Mouse (Mus musculus) MEL (cell line): Measurements from ENCODE around the gene Optn. TPM values are rescaled to one million over a fixed set of nuclear protein-coding genes. Genes with fewer than 3 reads are reported as not detected.

Source experiments
- DNase-seq: peaks from one replicate; pipeline ENCODE4 v3.0.0; 2011; ENCODE audit warnings: low read depth, low spot score
- H3K27ac ChIP-seq: 2 replicates; pipeline ENCODE4 v1.5.1; 2012; ENCODE audit warnings: low read depth, mild to moderate bottlenecking, control low read depth, low read length, moderate library complexity; ENCODE audit not compliant: control insufficient read depth
- H3K27me3 ChIP-seq, 2 experiments: fragments of 150-350 bp in 1 of 2; sonication (generic) in 1 of 2; 2 replicates each; pipeline ENCODE4 v1.6.1; 2012; ENCODE audit warnings: low read length in 2 of 2, mild to moderate bottlenecking in 2 of 2, improper control_type of control experiment in 1 of 2, moderate library complexity in 1 of 2; ENCODE audit not compliant: insufficient read depth in 2 of 2, control insufficient read depth in 1 of 2
- H3K36me3 ChIP-seq, 2 experiments: 2 replicates each; pipeline ENCODE4 v1.6.1; 2012 to 2014; ENCODE audit warnings: low read length in 2 of 2, improper control_type of control experiment in 1 of 2, inconsistent platforms in 1 of 2, mild to moderate bottlenecking in 1 of 2; ENCODE audit not compliant: insufficient read depth in 2 of 2, control insufficient read depth in 1 of 2
- H3K4me1 ChIP-seq, 2 experiments: fragments of 150-350 bp in 1 of 2; sonication (generic) in 1 of 2; 2 replicates each; pipeline ENCODE4 v1.6.1; 2012; ENCODE audit warnings: low read length in 2 of 2, improper control_type of control experiment in 1 of 2, mild to moderate bottlenecking in 1 of 2; ENCODE audit not compliant: insufficient read depth in 2 of 2, control insufficient read depth in 1 of 2
- H3K4me3 ChIP-seq, 2 experiments: fragments of 150-350 bp in 1 of 2; sonication (generic) in 1 of 2; 2 replicates each; pipeline ENCODE4 v1.5.1; 2012; ENCODE audit warnings: low read depth in 2 of 2, low read length in 2 of 2, mild to moderate bottlenecking in 2 of 2, moderate library complexity in 2 of 2, control low read depth in 1 of 2, improper control_type of control experiment in 1 of 2; ENCODE audit not compliant: control insufficient read depth in 1 of 2, insufficient read depth in 1 of 2
- H3K79me2 ChIP-seq: 2 replicates; pipeline ENCODE4 v1.6.1; 2012; ENCODE audit warnings: mild to moderate bottlenecking, low read length, moderate library complexity; ENCODE audit not compliant: control insufficient read depth, poor library complexity, insufficient read depth
- H3K9ac ChIP-seq: 2 replicates; pipeline ENCODE4 v1.6.1; 2012; ENCODE audit warnings: low read depth, mild to moderate bottlenecking, control low read depth, low read length, moderate library complexity; ENCODE audit not compliant: control insufficient read depth, poor library complexity, severe bottlenecking
- H3K9me3 ChIP-seq: fragments of 150-350 bp; sonication (generic); replicated peaks from 2 replicates; pipeline ENCODE4 v1.6.1; 2012; ENCODE audit warnings: mild to moderate bottlenecking, low read length, improper control_type of control experiment, moderate library complexity; ENCODE audit not compliant: insufficient read depth
- CHD1 ChIP-seq: IDR thresholded peaks from 2 replicates; pipeline ENCODE4 v1.6.1; 2012; ENCODE audit warnings: low read depth, mild to moderate bottlenecking, inconsistent platforms, low read length, improper control_type of control experiment
- CHD2 ChIP-seq: IDR thresholded peaks from 2 replicates; pipeline ENCODE4 v1.6.1; 2011; ENCODE audit warnings: low read length, improper control_type of control experiment
- EP300 ChIP-seq, 2 experiments: IDR thresholded peaks; 2 replicates each; pipeline ENCODE4 v1.6.1; 2011; ENCODE audit warnings: improper control_type of control experiment in 2 of 2, low read length in 2 of 2, low read depth in 1 of 2, mild to moderate bottlenecking in 1 of 2
- ETS1 ChIP-seq: IDR thresholded peaks from 2 replicates; pipeline ENCODE4 v1.6.1; 2012; ENCODE audit warnings: low read depth, mild to moderate bottlenecking, inconsistent platforms, low read length, improper control_type of control experiment, moderate library complexity
- GABPA ChIP-seq: IDR thresholded peaks from 2 replicates; pipeline ENCODE4 v1.6.1; 2012; ENCODE audit warnings: low read depth, mild to moderate bottlenecking, inconsistent platforms, low read length, improper control_type of control experiment, moderate library complexity
- GATA1 ChIP-seq: IDR thresholded peaks from 2 replicates; pipeline ENCODE4 v1.6.1; 2011; ENCODE audit warnings: low read depth, low read length, improper control_type of control experiment
- MAX ChIP-seq: IDR thresholded peaks from 2 replicates; pipeline ENCODE4 v1.6.1; 2011; ENCODE audit warnings: low read length, improper control_type of control experiment
- MAZ ChIP-seq: IDR thresholded peaks from 2 replicates; pipeline ENCODE4 v1.6.1; 2012; ENCODE audit warnings: low read depth, mild to moderate bottlenecking, inconsistent platforms, low read length, improper control_type of control experiment
- MXI1 ChIP-seq: IDR thresholded peaks from 2 replicates; pipeline ENCODE4 v1.6.1; 2011; ENCODE audit warnings: mild to moderate bottlenecking, low read depth, low read length, improper control_type of control experiment
- MYC ChIP-seq: IDR thresholded peaks from 2 replicates; pipeline ENCODE4 v1.6.1; 2011; ENCODE audit warnings: low read depth, mild to moderate bottlenecking, low read length, improper control_type of control experiment, moderate library complexity
- NELFE ChIP-seq: IDR thresholded peaks from 2 replicates; pipeline ENCODE4 v1.6.1; 2011; ENCODE audit warnings: low read depth, low read length, improper control_type of control experiment
- NRF1 ChIP-seq: IDR thresholded peaks from 2 replicates; pipeline ENCODE4 v1.6.1; 2014; ENCODE audit warnings: low read depth, mild to moderate bottlenecking, inconsistent platforms, low read length, improper control_type of control experiment, moderate library complexity; ENCODE audit not compliant: poor library complexity, insufficient read depth, severe bottlenecking
- POLR2A ChIP-seq, 2 experiments: IDR thresholded peaks; 2 replicates each; pipeline ENCODE4 v1.6.1; 2011 to 2012; ENCODE audit warnings: low read length in 2 of 2, mild to moderate bottlenecking in 2 of 2, control low read depth in 1 of 2, improper control_type of control experiment in 1 of 2, low read depth in 1 of 2, moderate library complexity in 1 of 2; ENCODE audit not compliant: control insufficient read depth in 1 of 2, insufficient read depth in 1 of 2, poor library complexity in 1 of 2
- POLR2AphosphoS2 ChIP-seq: IDR thresholded peaks from 2 replicates; pipeline ENCODE4 v1.6.1; 2011; ENCODE audit warnings: low read length, improper control_type of control experiment
- POLR2AphosphoS5 ChIP-seq: IDR thresholded peaks from 2 replicates; pipeline ENCODE4 v1.6.1; 2012; ENCODE audit warnings: low read depth, borderline replicate concordance, mild to moderate bottlenecking, inconsistent platforms, low read length, moderate library complexity, mixed read lengths
- RAD21 ChIP-seq: IDR thresholded peaks from 2 replicates; pipeline ENCODE4 v1.6.1; 2011; ENCODE audit warnings: mild to moderate bottlenecking, low read depth, low read length, improper control_type of control experiment
- RCOR1 ChIP-seq: IDR thresholded peaks from 2 replicates; pipeline ENCODE4 v1.6.1; 2012; ENCODE audit warnings: low read depth, mild to moderate bottlenecking, inconsistent platforms, low read length, improper control_type of control experiment
- SIN3A ChIP-seq: IDR thresholded peaks from 2 replicates; pipeline ENCODE4 v1.6.1; 2012; ENCODE audit warnings: low read length, improper control_type of control experiment, inconsistent platforms
- TAL1 ChIP-seq: IDR thresholded peaks from 2 replicates; pipeline ENCODE4 v1.6.1; 2012; ENCODE audit warnings: mild to moderate bottlenecking, inconsistent platforms, low read length, moderate library complexity, mixed read lengths
- TBP ChIP-seq: IDR thresholded peaks from 2 replicates; pipeline ENCODE4 v1.8.0; 2011; ENCODE audit warnings: low read depth, low read length, improper control_type of control experiment
- UBTF ChIP-seq: IDR thresholded peaks from 2 replicates; pipeline ENCODE4 v1.6.1; 2012; ENCODE audit warnings: low read depth, mild to moderate bottlenecking, inconsistent platforms, low read length, improper control_type of control experiment, moderate library complexity, borderline replicate concordance; ENCODE audit not compliant: insufficient read depth
- USF1 ChIP-seq: IDR thresholded peaks from 2 replicates; pipeline ENCODE4 v1.6.1; 2014; ENCODE audit warnings: low read depth, mild to moderate bottlenecking, inconsistent platforms, low read length, improper control_type of control experiment, moderate library complexity
- USF2 ChIP-seq, 2 experiments: IDR thresholded peaks; 2 replicates each; pipeline ENCODE4 v1.6.1; 2011 to 2012; ENCODE audit warnings: improper control_type of control experiment in 2 of 2, low read length in 2 of 2, borderline replicate concordance in 1 of 2, inconsistent platforms in 1 of 2, low read depth in 1 of 2, mild to moderate bottlenecking in 1 of 2; ENCODE audit not compliant: insufficient read depth in 1 of 2
- ZKSCAN1 ChIP-seq: IDR thresholded peaks from 2 replicates; pipeline ENCODE4 v1.6.1; 2012; ENCODE audit warnings: low read depth, mild to moderate bottlenecking, inconsistent platforms, low read length, improper control_type of control experiment, moderate library complexity
- ZNF384 ChIP-seq: IDR thresholded peaks from 2 replicates; pipeline ENCODE4 v1.6.1; 2012; ENCODE audit warnings: low read depth, mild to moderate bottlenecking, inconsistent platforms, low read length, improper control_type of control experiment
- polyA plus RNA-seq, 2 experiments: library from polyadenylated mRNA; stranded (reverse) in 1 of 2; unstranded in 1 of 2; fragments of >175 nt in 1 of 2; fragments of >200 nt in 1 of 2; gene quantifications; 2 replicates each; pipeline versions ENCODE4 v1.2.1 to v1.2.4; 2012; ENCODE audit warnings: low replicate concordance in 2 of 2, low read depth in 1 of 2; ENCODE audit not compliant: insufficient read length in 2 of 2, insufficient read depth in 1 of 2, missing spikeins in 1 of 2
- total RNA-seq: library from RNA; depleted of rRNA; stranded (reverse); fragments of 300-350 nt; gene quantifications from 2 replicates; pipeline ENCODE4 v1.2.3, GENCODE M21; 2012

The Optn gene
- total and polyA plus RNA-seq, 3 experiments: 10.9 to 17.0 TPM; not detected in 1

DNA sequence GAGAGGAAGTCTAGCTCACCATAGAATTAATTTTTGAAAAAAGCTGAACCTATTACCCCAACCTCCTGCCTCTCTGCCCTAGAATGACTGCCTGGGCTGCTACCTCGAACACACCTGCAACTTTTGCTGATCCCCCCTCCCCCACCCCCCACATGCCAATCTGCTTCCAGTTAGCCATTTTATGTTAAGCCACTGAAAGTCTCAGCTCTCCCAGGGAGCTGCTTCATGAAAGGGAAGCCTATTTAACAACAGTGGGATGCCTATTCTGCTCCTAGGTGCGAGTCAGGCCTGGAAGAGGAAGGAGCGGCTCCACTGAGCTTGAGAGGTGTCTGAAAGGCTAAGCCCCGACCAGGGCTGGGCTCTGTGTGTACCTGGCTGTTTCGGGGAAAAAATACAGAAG, 79.9 kb downstream of the Optn start:
- peaks cover 0 to 4% of the 10 kb centered on the region in 2 experiments; a peak in 3 of 4 replicates for H3K27me3 ChIP-seq
- TF ChIP-seq NELFE (no peak), MYC (no peak), UBTF (no peak), TAL1 (no peak), GABPA (no peak), ETS1 (no peak), USF2 (IDR thresholded peaks at IDR 0.05; ENCODE audit: borderline replicate concordance in 1 of 2, insufficient read depth in 1 of 2, low read depth in 1 of 2, low read length in 2 of 2) (no peak), MXI1 (no peak), EP300 (IDR thresholded peaks at IDR 0.05; ENCODE audit: low read depth in 1 of 2, low read length in 2 of 2) (no peak), RCOR1 (no peak), CHD2 (no peak), POLR2A (IDR thresholded peaks at IDR 0.05; ENCODE audit: control insufficient read depth in 1 of 2, insufficient read depth in 1 of 2, low read depth in 1 of 2, low read length in 2 of 2, poor library complexity in 1 of 2) (no peak)
- H3K36me3 ChIP-seq: no peaks in the 10 kb centered on the region
- H3K9ac ChIP-seq: no peak overlapping the region
- DNase-seq: no peak
- H3K79me2 ChIP-seq: no peaks in the 10 kb centered on the region
- H3K9me3 ChIP-seq: no peaks in the 10 kb centered on the region
- H3K27ac ChIP-seq: no peak overlapping the region
- no peak overlapping the region for H3K4me3 ChIP-seq
- no peaks in the 10 kb centered on the region for H3K4me1 ChIP-seq

GRCm38 (mm10) chr2:4978091-4978490, 85.8 kb downstream of the Optn start:
- no peak for TF ChIP-seq RAD21
- no peak for TF ChIP-seq GATA1
- TF ChIP-seq TBP: no peak
- TF ChIP-seq MAZ: no peak
- no peak for TF ChIP-seq USF1
- no peak for TF ChIP-seq MAX
- no peak for TF ChIP-seq CHD1
- no peak for TF ChIP-seq MYC
- no peak for TF ChIP-seq ZNF384
- TF ChIP-seq POLR2AphosphoS2: no peak
- TF ChIP-seq ZKSCAN1: no peak
- no peak for TF ChIP-seq NRF1
- no peak for TF ChIP-seq POLR2AphosphoS5
- TF ChIP-seq POLR2A (IDR thresholded peaks at IDR 0.05; ENCODE audit: control insufficient read depth in 1 of 2, insufficient read depth in 1 of 2, low read depth in 1 of 2, low read length in 2 of 2, poor library complexity in 1 of 2): no peak
- TF ChIP-seq SIN3A: no peak
- Histone ChIP-seq H3K4me1 (no peaks in the 10 kb centered on the region), H3K27me3 (peaks cover 4 to 8% of the 10 kb centered on the region in 2 experiments), H3K27ac (no peak overlapping the region), H3K4me3 (no peak overlapping the region), H3K9me3 (no peaks in the 10 kb centered on the region), H3K36me3 (no peaks in the 10 kb centered on the region), H3K79me2 (no peaks in the 10 kb centered on the region), H3K9ac (no peak overlapping the region)
- DNase-seq: no peak
